Mouse (Mus musculus): ENCODE results near the gene Vamp3. TPM values are rescaled to one million over a fixed set of nuclear protein-coding genes. Genes with fewer than 3 reads are reported as not detected.

Vamp3 gene
- polyA plus RNA-seq (2021; fragmentation: Nextera tagmentation): 29.0 and 33.1 TPM in 2 replicates
- long read RNA-seq, experiment 1, transcript Vamp3-201 (5 exons, 2,120 nt): major isoform, 67 of 76 reads
- long read RNA-seq, experiment 1, partial matches to known transcripts: 2 of 76 reads
- long read RNA-seq, experiment 1, other reads (novel, unspliced or antisense): 7 of 76 reads
- long read RNA-seq, experiment 2, transcript Vamp3-201 (5 exons, 2,120 nt): major isoform, 232 of 243 reads
- long read RNA-seq, experiment 2, partial matches to known transcripts: 5 of 243 reads
- long read RNA-seq, experiment 2, other reads (novel, unspliced or antisense): 6 of 243 reads

GRCm38 (mm10) chr4:151057347-151058321 lies at the start of gene Vamp3:
Gene Vamp3 (minus strand): TSS chr4:151057963.

DNA sequence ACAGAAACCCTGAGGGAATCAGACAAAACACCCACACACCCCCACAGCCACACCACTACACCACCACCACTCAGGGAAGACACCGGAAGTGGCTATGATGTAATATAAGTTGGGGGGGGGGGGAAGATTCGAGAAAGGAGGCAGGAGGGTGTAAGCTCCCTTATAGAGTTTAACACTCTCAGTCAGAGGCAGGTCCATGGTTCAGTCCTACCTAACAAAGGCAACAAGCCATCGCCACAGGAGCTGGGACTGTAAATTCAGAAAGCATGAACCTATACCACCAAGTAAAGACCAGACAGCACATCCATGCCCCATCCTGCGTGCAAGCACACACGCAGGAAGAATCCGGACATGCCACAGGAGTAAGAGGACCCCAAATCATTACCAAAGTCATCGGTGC lies 31.5 kb upstream of the Vamp3 start, which contains the start of gene Gm13090:
Gm13090 (plus strand) TSS at position 301 of the 400 bp plus-strand sequence.

GRCm38 (mm10) chr4:151044037-151044943 lies 13.5 kb downstream of the Vamp3 start, which contains the start of gene Per3:
Gene Per3 (minus strand): TSS chr4:151044665.

Other genes starting within 250 kb of the Vamp3 start
- 29.5 and 35.8 TPM in 2 replicates for gene Errfi1, start 204.0 kb downstream of the Vamp3 start, polyA plus RNA-seq (2021; fragmentation: Nextera tagmentation)
- gene Park7, start 143.5 kb downstream of the Vamp3 start, polyA plus RNA-seq (2021; fragmentation: Nextera tagmentation): 607 and 618 TPM in 2 replicates
- gene Tnfrsf9, start 143.4 kb downstream of the Vamp3 start, polyA plus RNA-seq (2021; fragmentation: Nextera tagmentation): 0.39 and 0.43 TPM in 2 replicates
- not detected in 2 replicates for gene Uts2, start 60.9 kb downstream of the Vamp3 start, polyA plus RNA-seq (2021; fragmentation: Nextera tagmentation)
- gene Per3, start 13.3 kb downstream of the Vamp3 start, polyA plus RNA-seq (2021; fragmentation: Nextera tagmentation): 10.8 and 17.7 TPM in 2 replicates
- not detected in 2 replicates for gene Gm13090, start 31.6 kb upstream of the Vamp3 start, polyA plus RNA-seq (2021; fragmentation: Nextera tagmentation)

All from layer of hippocampus, adult 6 months (tissue).